Mouse (Mus musculus): ENCODE measurements at regions not wholly inside any gene's neighbourhood (a gene's known extent, or its start where the extent isn't known, plus 50 kb on each side); places are given as distances from the start of the nearest gene placed in this dataset.
A peak's percentile ranks its signal among the peaks of the same experiment; 100 is the strongest.

DNA sequence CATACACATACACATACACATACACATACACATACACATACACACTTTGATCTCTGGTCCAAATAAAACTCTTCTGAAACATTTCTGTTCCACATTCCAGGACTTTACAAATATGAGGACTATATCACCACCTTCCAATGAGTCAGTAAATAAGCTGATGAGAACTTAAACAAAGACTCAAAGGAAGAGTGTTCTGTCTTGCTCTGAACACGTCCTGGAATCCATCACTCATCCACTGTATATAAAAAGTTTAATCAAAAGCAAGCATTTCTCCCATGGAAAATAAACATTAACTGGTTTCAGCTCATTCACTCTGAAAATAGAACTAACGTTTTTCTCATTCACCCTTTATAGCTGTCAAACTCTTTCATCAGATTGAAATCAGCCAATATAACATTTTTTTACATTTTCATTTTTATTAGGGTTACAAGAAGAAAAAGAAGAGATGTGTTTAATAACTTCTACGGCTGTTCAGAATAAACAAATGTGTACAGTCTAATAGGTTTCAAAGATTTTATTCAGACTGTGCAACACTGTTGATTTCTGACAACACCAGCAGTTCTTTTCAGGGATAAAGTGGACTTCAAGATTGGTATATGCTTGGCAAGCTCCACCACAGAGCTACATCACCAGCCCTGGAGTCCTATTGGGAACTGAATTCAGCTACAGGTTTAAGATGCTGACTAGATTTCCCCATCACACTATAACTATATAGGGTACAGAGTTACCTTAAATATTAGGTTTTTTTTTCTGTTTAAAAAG, 151.0 kb upstream of the Tmtc1 start:
- Histone ChIP-seq H3K27me3 (ENCODE audit: control insufficient read depth, insufficient read depth, low read length) (no peaks in the 10 kb centered on the region), H3K4me1 (ENCODE audit: control insufficient read depth, insufficient read depth, low read length) (peaks cover 10% of the 10 kb centered on the region), H3K4me2 (ENCODE audit: low read length) (no peak overlapping the region), H3K36me3 (ENCODE audit: control insufficient read depth, insufficient read depth, low read length) (no peaks in the 10 kb centered on the region), H3K9ac (replicated peaks; ENCODE audit: low read length) (no peak overlapping the region), H3K9me3 (ENCODE audit: control insufficient read depth, low read length) (no peaks in the 10 kb centered on the region), H3K4me3 (replicated peaks; ENCODE audit: low read depth, low read length) (no peak overlapping the region), H3K27ac (replicated peaks; ENCODE audit: low read depth, low read length) (no peak overlapping the region)
- WGBS = 77% methylated on average over 3 of the region's 3 CpGs
- DNase-seq (no peak), ATAC-seq (ENCODE audit: low FRiP score, low TSS enrichment) (no peak)

DNA sequence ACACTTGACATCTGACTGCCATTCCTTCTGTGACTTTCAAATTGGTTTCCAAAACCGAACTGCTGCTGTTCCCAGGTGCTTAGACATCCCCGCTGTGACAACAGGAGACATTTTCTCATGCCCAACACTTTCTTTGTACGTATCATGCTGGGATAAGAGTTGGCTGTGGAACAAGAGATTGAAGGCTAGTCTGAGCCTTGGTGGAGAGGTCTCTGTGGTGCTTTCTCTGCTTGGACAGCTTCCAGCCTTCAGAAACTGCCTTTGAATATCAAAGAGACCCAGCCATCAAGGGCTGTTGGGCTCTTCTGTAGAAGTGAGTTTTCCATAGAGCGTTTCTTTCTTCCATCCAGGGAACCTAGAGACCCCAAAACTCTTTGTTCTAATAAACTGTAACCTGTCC, 144.8 kb upstream of the Tmtc1 start:
- H3K27ac ChIP-seq (replicated peaks; ENCODE audit: low read depth, low read length) = no peak overlapping the region
- H3K9me3 ChIP-seq (ENCODE audit: control insufficient read depth, low read length) = no peaks in the 10 kb centered on the region
- 65% methylated on average over 4 of the region's 4 CpGs for WGBS

DNA sequence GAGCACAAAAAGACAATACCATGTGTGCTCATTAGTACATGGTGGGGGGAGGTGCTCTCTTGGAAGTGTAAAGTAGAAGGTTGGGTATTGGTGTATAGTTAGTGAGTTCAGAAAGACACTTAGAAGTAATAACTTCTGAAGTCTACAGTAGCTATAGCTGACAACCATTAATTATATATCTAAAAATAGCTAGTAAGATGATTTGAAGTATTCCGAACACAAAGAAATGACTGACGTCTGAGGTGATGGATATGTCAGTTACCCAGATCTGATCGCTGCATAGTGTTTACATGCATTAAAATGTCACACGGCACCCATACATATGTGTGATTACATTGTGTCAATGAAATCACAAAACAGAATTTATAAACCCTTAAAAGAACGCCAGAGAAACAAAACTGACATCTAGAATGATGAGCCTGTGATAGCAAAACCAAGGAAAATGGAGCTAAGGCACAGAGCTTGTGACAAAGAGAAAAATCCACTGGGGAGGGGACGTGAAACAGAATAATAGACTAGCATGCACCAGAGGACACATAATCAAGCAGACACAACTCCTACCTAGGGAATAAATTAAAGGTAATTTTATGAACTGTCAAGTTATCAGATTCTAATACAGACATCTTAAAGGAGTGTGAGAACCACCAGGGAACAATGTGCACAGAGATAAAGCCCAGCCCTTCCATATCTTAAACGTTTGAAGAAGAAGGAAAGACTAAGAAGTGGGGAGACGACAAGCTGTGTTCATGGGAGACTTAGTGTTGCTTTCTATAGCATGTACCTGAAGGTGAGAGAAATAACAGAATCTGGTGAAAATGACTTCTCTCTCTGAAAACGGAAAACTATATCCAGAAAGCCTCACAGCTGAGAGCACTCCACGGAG, 142.5 kb upstream of the Tmtc1 start:
- H3K27ac ChIP-seq (replicated peaks; ENCODE audit: low read depth, low read length) = no peak overlapping the region
- no peak overlapping the region for H3K4me2 ChIP-seq (ENCODE audit: low read length)
- peak; percentile 61 for DNase-seq
- no peaks in the 10 kb centered on the region for H3K36me3 ChIP-seq (ENCODE audit: control insufficient read depth, insufficient read depth, low read length)
- no peaks in the 10 kb centered on the region for H3K4me1 ChIP-seq (ENCODE audit: control insufficient read depth, insufficient read depth, low read length)
- H3K27me3 ChIP-seq (ENCODE audit: control insufficient read depth, insufficient read depth, low read length) = no peaks in the 10 kb centered on the region
- H3K4me3 ChIP-seq (replicated peaks; ENCODE audit: low read depth, low read length) = no peak overlapping the region
- no peak overlapping the region for H3K9ac ChIP-seq (replicated peaks; ENCODE audit: low read length)
- ATAC-seq (ENCODE audit: low FRiP score, low TSS enrichment) = peak; percentile 53; the same call in 1 of the 2 replicates
- H3K9me3 ChIP-seq (ENCODE audit: control insufficient read depth, low read length) = no peaks in the 10 kb centered on the region
- WGBS = 57% methylated on average over 10 of the region's 10 CpGs

More for the DNA sequence above, 144.8 kb upstream of the Tmtc1 start:
- peak; percentile 48 for DNase-seq
- Histone ChIP-seq H3K9ac (replicated peaks; ENCODE audit: low read length) (no peak overlapping the region), H3K4me1 (ENCODE audit: control insufficient read depth, insufficient read depth, low read length) (no peaks in the 10 kb centered on the region), H3K36me3 (ENCODE audit: control insufficient read depth, insufficient read depth, low read length) (no peaks in the 10 kb centered on the region), H3K4me3 (replicated peaks; ENCODE audit: low read depth, low read length) (no peak overlapping the region), H3K4me2 (ENCODE audit: low read length) (no peak overlapping the region), H3K27me3 (ENCODE audit: control insufficient read depth, insufficient read depth, low read length) (no peaks in the 10 kb centered on the region)
- ATAC-seq (ENCODE audit: low FRiP score, low TSS enrichment) = no peak

DNA sequence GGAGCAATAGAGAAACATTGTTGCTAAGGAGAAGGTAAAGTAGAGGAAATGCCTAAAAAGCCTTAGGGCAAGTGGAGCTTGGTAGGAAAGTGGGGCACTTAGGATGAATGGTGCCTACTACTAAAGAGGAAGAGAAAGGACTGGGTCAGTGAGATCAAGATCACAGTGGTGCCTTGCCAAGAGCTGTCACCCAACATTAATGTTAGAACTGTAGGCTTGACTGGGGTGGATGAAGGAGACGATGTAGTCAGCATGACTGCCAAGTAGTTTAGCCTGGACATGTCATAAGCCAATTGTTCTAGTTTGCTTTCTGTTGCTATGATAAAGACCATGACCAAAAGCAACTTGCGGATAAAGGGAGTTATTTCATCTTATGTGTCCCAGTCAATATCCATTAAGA, 139.9 kb upstream of the Tmtc1 start:
- no peak overlapping the region for H3K9ac ChIP-seq (replicated peaks; ENCODE audit: low read length)
- no peak overlapping the region for H3K4me2 ChIP-seq (ENCODE audit: low read length)
- WGBS = 70% methylated on average over 2 of the region's 2 CpGs
- no peak for ATAC-seq (ENCODE audit: low FRiP score, low TSS enrichment)
- no peak for DNase-seq
- H3K9me3 ChIP-seq (ENCODE audit: control insufficient read depth, low read length) = no peaks in the 10 kb centered on the region
- H3K4me1 ChIP-seq (ENCODE audit: control insufficient read depth, insufficient read depth, low read length) = no peaks in the 10 kb centered on the region
- no peak overlapping the region for H3K27ac ChIP-seq (replicated peaks; ENCODE audit: low read depth, low read length)
- no peaks in the 10 kb centered on the region for H3K27me3 ChIP-seq (ENCODE audit: control insufficient read depth, insufficient read depth, low read length)
- H3K4me3 ChIP-seq (replicated peaks; ENCODE audit: low read depth, low read length) = no peak overlapping the region
- no peaks in the 10 kb centered on the region for H3K36me3 ChIP-seq (ENCODE audit: control insufficient read depth, insufficient read depth, low read length)

- ATAC-seq (ENCODE audit: low FRiP score, low TSS enrichment) (no peak), DNase-seq (no peak)
- no peaks in the 10 kb centered on the region for H3K27me3 ChIP-seq (ENCODE audit: control insufficient read depth, insufficient read depth, low read length)
- H3K27ac ChIP-seq (replicated peaks; ENCODE audit: low read depth, low read length) = no peak overlapping the region
- no peaks in the 10 kb centered on the region for H3K36me3 ChIP-seq (ENCODE audit: control insufficient read depth, insufficient read depth, low read length)
- H3K9me3 ChIP-seq (ENCODE audit: control insufficient read depth, low read length) = no peaks in the 10 kb centered on the region
- no peak overlapping the region for H3K4me2 ChIP-seq (ENCODE audit: low read length)
- no peak overlapping the region for H3K4me3 ChIP-seq (replicated peaks; ENCODE audit: low read depth, low read length)
- H3K9ac ChIP-seq (replicated peaks; ENCODE audit: low read length) = no peak overlapping the region
- H3K4me1 ChIP-seq (ENCODE audit: control insufficient read depth, insufficient read depth, low read length) = peaks cover 5% of the 10 kb centered on the region; the same call in 1 of the 2 replicates
- WGBS = 75% methylated on average over 3 of the region's 3 CpGs
Measured at GRCm38 (mm10) chr6:148578281-148578680, 134.1 kb upstream of the Tmtc1 start.

DNA sequence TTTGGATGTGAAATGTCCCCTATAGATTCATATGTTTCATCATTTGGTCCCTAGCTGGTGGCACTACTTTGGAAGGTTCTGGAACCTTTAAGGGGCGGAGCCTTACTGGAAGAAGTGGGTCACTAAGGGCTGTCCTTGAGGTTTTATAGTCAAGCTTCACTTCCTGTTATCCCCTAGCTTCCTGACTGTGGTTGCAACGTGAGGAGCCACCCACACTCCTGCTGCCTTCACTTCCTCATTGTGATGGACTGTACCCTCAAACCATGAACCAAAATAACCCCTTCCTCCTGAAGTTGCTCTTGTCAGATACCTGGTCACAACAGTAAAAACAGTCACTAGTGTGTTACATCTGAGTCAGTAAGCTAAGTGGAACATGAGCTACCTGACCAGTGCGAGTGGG, 133.5 kb upstream of the Tmtc1 start:
- H3K4me1 ChIP-seq (ENCODE audit: control insufficient read depth, insufficient read depth, low read length) = peaks cover 5% of the 10 kb centered on the region; the same call in 1 of the 2 replicates
- no peaks in the 10 kb centered on the region for H3K27me3 ChIP-seq (ENCODE audit: control insufficient read depth, insufficient read depth, low read length)
- DNase-seq (no peak), ATAC-seq (ENCODE audit: low FRiP score, low TSS enrichment) (no peak)
- H3K9me3 ChIP-seq (ENCODE audit: control insufficient read depth, low read length) = no peaks in the 10 kb centered on the region
- no peak overlapping the region for H3K9ac ChIP-seq (replicated peaks; ENCODE audit: low read length)
- H3K4me2 ChIP-seq (ENCODE audit: low read length) = no peak overlapping the region
- WGBS = 81% methylated on average over 3 of the region's 3 CpGs
- H3K36me3 ChIP-seq (ENCODE audit: control insufficient read depth, insufficient read depth, low read length) = no peaks in the 10 kb centered on the region
- H3K27ac ChIP-seq (replicated peaks; ENCODE audit: low read depth, low read length) = no peak overlapping the region
- H3K4me3 ChIP-seq (replicated peaks; ENCODE audit: low read depth, low read length) = no peak overlapping the region

DNA sequence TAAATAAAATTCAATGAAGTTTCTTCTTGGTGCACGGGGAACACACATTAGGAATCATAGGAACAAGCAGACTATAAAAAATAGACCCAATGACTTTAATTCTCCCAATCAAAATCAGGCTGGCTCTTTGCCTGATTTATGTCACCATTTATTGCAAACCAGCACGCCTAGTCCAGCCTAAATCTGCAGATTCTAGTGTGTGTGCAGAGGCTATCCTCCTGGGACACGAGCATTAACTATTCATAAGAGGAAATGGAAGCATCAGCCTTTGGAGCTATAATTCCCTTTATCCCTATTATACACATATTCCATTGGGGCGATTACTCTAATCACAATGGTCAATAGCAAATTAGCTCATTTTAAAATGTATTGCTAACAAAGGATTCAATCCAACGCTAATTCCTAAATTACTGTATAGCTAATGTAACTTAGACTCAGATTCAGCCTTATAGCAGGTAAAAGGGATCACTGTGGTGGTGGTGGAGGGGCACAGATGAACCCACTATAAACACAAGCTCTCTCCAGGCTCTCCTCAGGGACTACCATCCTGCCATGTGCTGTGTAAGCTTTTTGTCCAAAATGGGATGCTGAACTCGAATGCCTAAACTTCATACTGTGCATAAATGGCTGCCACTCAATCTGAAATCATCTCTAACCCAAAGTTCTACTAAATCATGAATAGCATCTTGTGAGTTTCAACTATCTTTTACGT, 130.7 kb upstream of the Tmtc1 start:
- ATAC-seq (ENCODE audit: low FRiP score, low TSS enrichment) (peak; percentile 43; the same call in 1 of the 2 replicates), DNase-seq (peak; percentile 78)
- Histone ChIP-seq H3K4me3 (replicated peaks; ENCODE audit: low read depth, low read length) (no peak overlapping the region), H3K9me3 (ENCODE audit: control insufficient read depth, low read length) (no peaks in the 10 kb centered on the region), H3K4me2 (ENCODE audit: low read length) (no peak overlapping the region), H3K4me1 (ENCODE audit: control insufficient read depth, insufficient read depth, low read length) (peaks cover 5% of the 10 kb centered on the region; the same call in 1 of the 2 replicates), H3K9ac (replicated peaks; ENCODE audit: low read length) (no peak overlapping the region), H3K27me3 (ENCODE audit: control insufficient read depth, insufficient read depth, low read length) (no peaks in the 10 kb centered on the region), H3K36me3 (ENCODE audit: control insufficient read depth, insufficient read depth, low read length) (no peaks in the 10 kb centered on the region), H3K27ac (replicated peaks; ENCODE audit: low read depth, low read length) (no peak overlapping the region)
- 56% methylated on average over 7 of the region's 7 CpGs for WGBS

GRCm38 (mm10) chr6:148572201-148572600, 128.0 kb upstream of the Tmtc1 start:
- Histone ChIP-seq H3K4me3 (replicated peaks; ENCODE audit: low read depth, low read length) (no peak overlapping the region), H3K9ac (replicated peaks; ENCODE audit: low read length) (no peak overlapping the region), H3K36me3 (ENCODE audit: control insufficient read depth, insufficient read depth, low read length) (no peaks in the 10 kb centered on the region), H3K4me1 (ENCODE audit: control insufficient read depth, insufficient read depth, low read length) (peaks cover 3% of the 10 kb centered on the region; the same call in 1 of the 2 replicates), H3K27me3 (ENCODE audit: control insufficient read depth, insufficient read depth, low read length) (no peaks in the 10 kb centered on the region), H3K4me2 (ENCODE audit: low read length) (no peak overlapping the region), H3K9me3 (ENCODE audit: control insufficient read depth, low read length) (no peaks in the 10 kb centered on the region), H3K27ac (replicated peaks; ENCODE audit: low read depth, low read length) (no peak overlapping the region)
- WGBS = 89% methylated on average over 5 of the region's 5 CpGs
- ATAC-seq (ENCODE audit: low FRiP score, low TSS enrichment) (no peak), DNase-seq (no peak)
